Mouse (Mus musculus): ENCODE measurements around the gene P2rx3. TPM values are rescaled to one million over a fixed set of nuclear protein-coding genes. Genes with fewer than 3 reads are reported as not detected.

Gene P2rx3
- polyA plus RNA-seq, 1 experiment from 2014 or later = not detected

GRCm38 (mm10) chr2:85050001-85050634 lies 12.9 kb upstream of the P2rx3 start:
- no peaks in the 10 kb centered on the region for H3K9me3 ChIP-seq (ENCODE audit: control insufficient read depth, low read length)
- peak overlapping the region; percentile 76 to 89 for H3K27ac ChIP-seq (replicated peaks in 1 of 2; ENCODE audit: control insufficient read depth in 1 of 2, insufficient read depth in 1 of 2, low read depth in 2 of 2, low read length in 2 of 2)
- no peaks in the 10 kb centered on the region for H3K27me3 ChIP-seq (ENCODE audit: control insufficient read depth, insufficient read depth, low read length)
- peaks cover 52% of the 10 kb centered on the region for H3K36me3 ChIP-seq (ENCODE audit: control insufficient read depth, insufficient read depth, low read length)
- 14% methylated on average over 10 of the region's 10 CpGs for WGBS
- peak overlapping the region; percentile 52 for H3K9ac ChIP-seq (ENCODE audit: low read length)
- peak; percentile 12; the same call in 1 of the 2 replicates for ATAC-seq (ENCODE audit: insufficient number of reproducible peaks, insufficient read depth, low FRiP score, low read depth)
- H3K4me3 ChIP-seq (ENCODE audit: control insufficient read depth in 1 of 2, insufficient read depth in 1 of 2, low read depth in 1 of 2, low read length in 2 of 2) = peak overlapping the region; percentile 33 to 50
- peaks cover 11 to 24% of the 10 kb centered on the region in 2 experiments; a peak in 3 of 4 replicates for H3K4me1 ChIP-seq (ENCODE audit: control insufficient read depth in 2 of 2, insufficient read depth in 2 of 2, low read length in 2 of 2)
- peak overlapping the region; percentile 89 for H3K4me2 ChIP-seq (ENCODE audit: low read length)

- 79% methylated on average over 4 of the region's 4 CpGs for WGBS
- Histone ChIP-seq H3K4me1 (ENCODE audit: control insufficient read depth in 2 of 2, insufficient read depth in 2 of 2, low read length in 2 of 2) (peaks cover 11 to 24% of the 10 kb centered on the region in 2 experiments; a peak in 3 of 4 replicates), H3K27ac (replicated peaks in 1 of 2; ENCODE audit: control insufficient read depth in 1 of 2, insufficient read depth in 1 of 2, low read depth in 2 of 2, low read length in 2 of 2) (peak overlapping the region in 1 of 2 experiments; percentile 89; a peak in 3 of 4 replicates), H3K9ac (ENCODE audit: low read length) (no peak overlapping the region), H3K9me3 (ENCODE audit: control insufficient read depth, low read length) (no peaks in the 10 kb centered on the region), H3K4me3 (ENCODE audit: control insufficient read depth in 1 of 2, insufficient read depth in 1 of 2, low read depth in 1 of 2, low read length in 2 of 2) (peak overlapping the region; percentile 4 to 75; a peak in 1 of 4 replicates), H3K36me3 (ENCODE audit: control insufficient read depth, insufficient read depth, low read length) (peaks cover 52% of the 10 kb centered on the region), H3K27me3 (ENCODE audit: control insufficient read depth, insufficient read depth, low read length) (no peaks in the 10 kb centered on the region), H3K4me2 (ENCODE audit: low read length) (peak overlapping the region; percentile 89)
- no peak for ATAC-seq (ENCODE audit: insufficient number of reproducible peaks, insufficient read depth, low FRiP score, low read depth)
Measured at GRCm38 (mm10) chr2:85049277-85049676, 12.0 kb upstream of the P2rx3 start.

GRCm38 (mm10) chr2:85048168-85048751 lies 11.0 kb upstream of the P2rx3 start:
- Histone ChIP-seq H3K36me3 (ENCODE audit: control insufficient read depth, insufficient read depth, low read length) (peaks cover 52% of the 10 kb centered on the region), H3K9ac (ENCODE audit: low read length) (peak overlapping the region; percentile 84), H3K27ac (replicated peaks in 1 of 2; ENCODE audit: control insufficient read depth in 1 of 2, insufficient read depth in 1 of 2, low read depth in 2 of 2, low read length in 2 of 2) (peak overlapping the region; percentile 83 to 89), H3K4me2 (ENCODE audit: low read length) (peak overlapping the region; percentile 89), H3K4me3 (ENCODE audit: control insufficient read depth in 1 of 2, insufficient read depth in 1 of 2, low read depth in 1 of 2, low read length in 2 of 2) (peak overlapping the region; percentile 64 to 75), H3K27me3 (ENCODE audit: control insufficient read depth, insufficient read depth, low read length) (no peaks in the 10 kb centered on the region), H3K4me1 (ENCODE audit: control insufficient read depth in 2 of 2, insufficient read depth in 2 of 2, low read length in 2 of 2) (peaks cover 11 to 24% of the 10 kb centered on the region in 2 experiments; a peak in 3 of 4 replicates), H3K9me3 (ENCODE audit: control insufficient read depth, low read length) (no peaks in the 10 kb centered on the region)
- WGBS = under 1% methylated on average over 32 of the region's 44 CpGs
- ATAC-seq (ENCODE audit: insufficient number of reproducible peaks, insufficient read depth, low FRiP score, low read depth) = peak; percentile 54

DNA sequence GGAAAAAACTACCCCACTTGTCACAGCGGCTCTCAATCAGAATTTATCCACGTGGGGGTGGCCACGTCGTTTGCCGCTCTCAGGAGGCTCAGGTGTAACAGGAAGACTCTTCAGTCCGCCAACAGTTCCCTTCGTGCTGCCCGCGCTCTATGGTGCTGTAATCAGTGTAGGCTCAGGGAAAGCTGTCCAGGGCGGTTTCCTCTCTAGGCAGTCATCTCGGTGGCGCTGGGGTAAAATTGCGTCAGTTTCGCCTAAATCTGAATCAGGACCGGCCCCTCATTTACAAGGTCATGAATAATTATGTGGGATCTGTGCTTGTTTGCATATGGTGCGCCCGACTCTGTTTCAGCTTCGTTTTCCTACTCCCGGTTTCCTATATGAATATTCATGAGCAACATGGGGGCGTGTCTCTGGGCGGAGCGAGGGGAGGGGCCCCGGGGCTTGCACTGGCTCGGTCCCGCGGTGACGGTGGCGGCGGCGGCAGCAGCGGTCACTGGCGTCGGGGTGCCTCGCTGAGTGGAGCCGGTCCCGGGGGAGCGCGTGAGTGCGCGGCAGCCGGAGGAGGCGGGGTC lies 10.4 kb upstream of the P2rx3 start, which contains the start of gene Tnks1bp1:
Gene Tnks1bp1 (plus strand): TSS at position 427 of the 572 bp plus-strand sequence.
- Histone ChIP-seq H3K9ac (ENCODE audit: low read length) (peak within 1 kb of the TSS; percentile 84), H3K27ac (replicated peaks in 1 of 2; ENCODE audit: control insufficient read depth in 1 of 2, insufficient read depth in 1 of 2, low read depth in 2 of 2, low read length in 2 of 2) (peak within 1 kb of the TSS; percentile 83 to 89), H3K4me1 (ENCODE audit: control insufficient read depth in 2 of 2, insufficient read depth in 2 of 2, low read length in 2 of 2) (peaks cover 11 to 24% of the 10 kb centered on the region in 2 experiments; a peak in 3 of 4 replicates), H3K4me2 (ENCODE audit: low read length) (peak within 1 kb of the TSS; percentile 89), H3K27me3 (ENCODE audit: control insufficient read depth, insufficient read depth, low read length) (no peaks in the 10 kb centered on the region), H3K9me3 (ENCODE audit: control insufficient read depth, low read length) (no peaks in the 10 kb centered on the region), H3K36me3 (ENCODE audit: control insufficient read depth, insufficient read depth, low read length) (peaks cover 53% of the 10 kb centered on the region), H3K4me3 (ENCODE audit: control insufficient read depth in 1 of 2, insufficient read depth in 1 of 2, low read depth in 1 of 2, low read length in 2 of 2) (peak within 1 kb of the TSS; percentile 64 to 75)
- peak; percentile 87 for ATAC-seq (ENCODE audit: insufficient number of reproducible peaks, insufficient read depth, low FRiP score, low read depth)
- WGBS = 2% methylated on average over 42 of the region's 42 CpGs

DNA sequence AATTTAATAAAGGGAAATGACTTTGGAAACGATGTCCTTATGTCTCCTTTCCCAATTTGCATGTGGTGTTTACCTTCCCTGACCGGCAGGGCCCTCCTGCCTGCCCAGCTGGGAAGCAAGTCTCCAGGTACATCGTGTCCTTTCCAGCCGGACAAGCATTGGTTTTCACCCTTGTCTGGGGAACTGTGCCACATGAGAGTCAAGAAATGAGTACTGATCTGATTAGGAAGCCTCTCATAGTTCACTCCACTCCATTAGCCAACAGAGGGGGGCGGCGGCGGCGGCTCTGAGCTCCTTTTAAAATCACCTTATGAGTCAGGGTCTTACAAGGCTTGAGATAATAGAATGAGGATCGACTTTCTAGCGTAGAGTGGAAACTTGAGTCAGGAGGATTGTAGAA lies 9.8 kb upstream of the P2rx3 start:
- Histone ChIP-seq H3K9me3 (ENCODE audit: control insufficient read depth, low read length) (no peaks in the 10 kb centered on the region), H3K4me1 (ENCODE audit: control insufficient read depth in 2 of 2, insufficient read depth in 2 of 2, low read length in 2 of 2) (peaks cover 11 to 24% of the 10 kb centered on the region in 2 experiments; a peak in 3 of 4 replicates), H3K9ac (ENCODE audit: low read length) (peak overlapping the region; percentile 84), H3K36me3 (ENCODE audit: control insufficient read depth, insufficient read depth, low read length) (peaks cover 53% of the 10 kb centered on the region), H3K4me3 (ENCODE audit: control insufficient read depth in 1 of 2, insufficient read depth in 1 of 2, low read depth in 1 of 2, low read length in 2 of 2) (peak overlapping the region; percentile 64 to 75), H3K4me2 (ENCODE audit: low read length) (peak overlapping the region; percentile 89), H3K27me3 (ENCODE audit: control insufficient read depth, insufficient read depth, low read length) (no peaks in the 10 kb centered on the region), H3K27ac (replicated peaks in 1 of 2; ENCODE audit: control insufficient read depth in 1 of 2, insufficient read depth in 1 of 2, low read depth in 2 of 2, low read length in 2 of 2) (peak overlapping the region; percentile 13 to 59; a peak in 2 of 4 replicates)
- no peak for ATAC-seq (ENCODE audit: insufficient number of reproducible peaks, insufficient read depth, low FRiP score, low read depth)
- 47% methylated on average over 10 of the region's 10 CpGs for WGBS

- ATAC-seq (ENCODE audit: insufficient number of reproducible peaks, insufficient read depth, low FRiP score, low read depth) = no peak
- H3K27ac ChIP-seq (replicated peaks in 1 of 2; ENCODE audit: control insufficient read depth in 1 of 2, insufficient read depth in 1 of 2, low read depth in 2 of 2, low read length in 2 of 2) = no peak overlapping the region
- WGBS = 56% methylated on average over 8 of the region's 8 CpGs
- H3K36me3 ChIP-seq (ENCODE audit: control insufficient read depth, insufficient read depth, low read length) = peaks cover 58% of the 10 kb centered on the region
- H3K9ac ChIP-seq (ENCODE audit: low read length) = no peak overlapping the region
- peaks cover 8 to 24% of the 10 kb centered on the region in 2 experiments; a peak in 3 of 4 replicates for H3K4me1 ChIP-seq (ENCODE audit: control insufficient read depth in 2 of 2, insufficient read depth in 2 of 2, low read length in 2 of 2)
- no peak overlapping the region for H3K4me3 ChIP-seq (ENCODE audit: control insufficient read depth in 1 of 2, insufficient read depth in 1 of 2, low read depth in 1 of 2, low read length in 2 of 2)
- no peaks in the 10 kb centered on the region for H3K27me3 ChIP-seq (ENCODE audit: control insufficient read depth, insufficient read depth, low read length)
- no peaks in the 10 kb centered on the region for H3K9me3 ChIP-seq (ENCODE audit: control insufficient read depth, low read length)
- no peak overlapping the region for H3K4me2 ChIP-seq (ENCODE audit: low read length)
Measured at GRCm38 (mm10) chr2:85046222-85046621, 9.0 kb upstream of the P2rx3 start.

GRCm38 (mm10) chr2:85043623-85044022 lies 6.4 kb upstream of the P2rx3 start:
- ATAC-seq (ENCODE audit: insufficient number of reproducible peaks, insufficient read depth, low FRiP score, low read depth) = no peak
- 92% methylated on average over 7 of the region's 7 CpGs for WGBS

More at GRCm38 (mm10) chr2:85043623-85044022, 6.4 kb upstream of the P2rx3 start:
- no peak overlapping the region for H3K9ac ChIP-seq (ENCODE audit: low read length)
- H3K27ac ChIP-seq (replicated peaks in 1 of 2; ENCODE audit: control insufficient read depth in 1 of 2, insufficient read depth in 1 of 2, low read depth in 2 of 2, low read length in 2 of 2) = no peak overlapping the region
- no peak overlapping the region for H3K4me3 ChIP-seq (ENCODE audit: control insufficient read depth in 1 of 2, insufficient read depth in 1 of 2, low read depth in 1 of 2, low read length in 2 of 2)
- peaks cover 2 to 7% of the 10 kb centered on the region in 2 experiments; a peak in 2 of 4 replicates for H3K4me1 ChIP-seq (ENCODE audit: control insufficient read depth in 2 of 2, insufficient read depth in 2 of 2, low read length in 2 of 2)
- H3K9me3 ChIP-seq (ENCODE audit: control insufficient read depth, low read length) = no peaks in the 10 kb centered on the region
- H3K36me3 ChIP-seq (ENCODE audit: control insufficient read depth, insufficient read depth, low read length) = peaks cover 84% of the 10 kb centered on the region
- no peaks in the 10 kb centered on the region for H3K27me3 ChIP-seq (ENCODE audit: control insufficient read depth, insufficient read depth, low read length)
- H3K4me2 ChIP-seq (ENCODE audit: low read length) = no peak overlapping the region
